Mouse (Mus musculus) kidney, postnatal 25 days (tissue): ENCODE measurements around the gene Rbfox1.

ENCODE experiments used
- DNase-seq, 2 experiments: peaks; one replicate each; pipeline ENCODE4 v3.0.0; 2021; ENCODE audit warnings: mixed read lengths in 2 of 2

Gene Rbfox1

GRCm38 (mm10) chr16:7094181-7094749 lies 1209.1 kb downstream of the Rbfox1 start:
- DNase-seq = no peak

- no peak for DNase-seq
Observed at GRCm38 (mm10) chr16:7097071-7097470, 1211.9 kb downstream of the Rbfox1 start.

- no peak for DNase-seq
Observed at GRCm38 (mm10) chr16:7097951-7098710, 1213.0 kb downstream of the Rbfox1 start.

DNA sequence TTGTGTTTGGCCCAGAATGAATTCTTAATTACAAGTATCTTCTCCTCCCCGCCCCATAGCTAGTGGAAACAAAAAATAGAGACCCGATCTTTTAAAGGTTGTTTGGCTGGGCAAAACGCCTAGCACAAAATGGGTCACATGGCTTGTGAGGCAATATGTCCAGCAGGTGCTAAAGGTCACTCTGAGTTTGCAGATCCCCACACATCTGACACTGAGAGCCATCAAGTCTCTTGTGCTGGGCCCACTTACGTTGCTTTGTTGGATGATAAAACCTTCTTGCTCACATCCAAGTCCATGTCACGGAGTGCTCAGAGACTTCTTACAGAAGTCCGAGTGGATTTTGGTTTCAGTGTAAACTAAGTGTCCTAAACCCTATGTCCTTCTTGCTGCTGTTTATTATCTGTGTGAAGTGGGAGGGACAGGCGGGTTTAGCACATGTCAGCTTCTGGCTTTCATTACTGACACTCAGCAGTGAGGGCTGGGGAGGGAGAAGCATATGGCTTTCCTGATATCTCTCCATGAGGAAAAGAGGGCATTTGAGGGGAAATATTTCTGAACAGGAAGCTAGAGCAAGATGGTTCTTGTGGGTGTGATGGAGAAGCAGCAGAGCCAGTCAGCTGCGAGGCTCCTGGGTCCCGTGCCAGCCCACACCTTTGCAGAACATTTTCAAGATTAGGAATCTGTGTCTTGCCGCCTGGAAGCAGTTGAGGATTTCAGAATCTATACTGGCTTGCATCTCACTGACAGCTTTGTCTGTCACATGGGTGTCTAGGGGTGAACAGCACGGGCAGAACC lies 1214.5 kb downstream of the Rbfox1 start:
- DNase-seq = peak; percentile 63 to 69

GRCm38 (mm10) chr16:7102486-7102885 lies 1217.3 kb downstream of the Rbfox1 start:
- DNase-seq = no peak

DNA sequence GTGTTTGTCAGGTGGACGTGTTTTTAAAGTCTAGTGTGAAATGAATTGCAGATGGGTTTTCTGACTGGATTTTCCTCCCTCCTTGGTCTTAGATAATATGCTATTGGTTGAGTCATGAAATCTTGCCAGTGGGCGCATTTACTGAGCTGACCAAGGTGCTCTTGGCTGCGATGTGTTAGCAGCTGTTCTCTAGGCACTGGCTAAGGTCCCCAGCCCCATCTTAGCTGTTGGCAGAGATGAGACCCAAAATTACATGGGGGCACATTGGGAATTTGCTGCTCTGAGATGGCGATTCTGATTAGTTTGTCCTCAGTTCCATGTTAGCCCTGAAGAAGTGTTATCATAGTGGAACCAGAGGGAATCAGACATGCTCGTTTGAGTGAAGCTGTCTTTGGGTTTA lies 1218.1 kb downstream of the Rbfox1 start:
- DNase-seq = no peak

DNA sequence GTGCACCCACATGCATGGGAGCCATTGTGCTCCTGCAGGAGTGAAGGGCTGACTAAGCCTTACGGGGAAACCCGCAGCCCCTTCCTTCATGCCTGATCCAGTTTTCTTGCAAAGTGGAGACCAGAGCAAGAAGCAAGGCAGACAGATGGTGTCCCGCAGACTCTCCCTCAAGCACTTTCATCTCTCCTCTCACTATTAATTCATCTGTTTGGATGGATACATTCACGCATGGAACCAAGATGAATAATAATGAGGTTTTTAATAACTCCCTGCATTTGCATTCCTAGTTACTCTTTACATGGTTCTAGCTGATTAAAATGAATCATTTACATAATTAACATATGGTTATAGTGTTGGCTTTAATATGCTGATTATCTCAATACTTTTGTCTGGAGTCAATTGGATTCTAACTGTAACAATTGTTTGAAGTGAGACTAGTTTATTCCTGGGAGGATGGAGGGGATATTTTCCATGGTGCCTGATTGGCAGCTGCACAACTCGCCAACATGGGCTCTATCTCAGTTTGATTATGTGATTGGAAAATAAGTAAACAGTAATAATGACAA lies 1221.4 kb downstream of the Rbfox1 start:
- DNase-seq = no peak

DNA sequence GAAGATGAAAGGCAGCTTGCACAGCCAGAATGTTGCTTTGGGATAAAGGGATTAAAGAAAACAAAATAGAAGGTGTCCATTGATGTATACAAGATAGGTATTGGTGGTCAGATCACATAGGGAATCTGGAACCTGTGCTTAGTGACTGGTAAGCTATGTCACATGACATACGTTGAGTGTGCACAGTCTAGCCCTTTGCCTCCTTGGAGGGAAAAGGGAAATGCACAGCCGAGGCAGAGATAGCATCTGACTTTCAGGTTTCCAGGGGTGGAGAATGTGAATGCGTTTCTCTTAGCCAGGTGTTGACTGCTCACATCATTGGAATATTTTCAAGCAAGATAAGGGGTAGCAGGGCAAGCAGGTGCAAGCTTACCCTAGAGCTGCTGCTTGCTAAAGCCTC lies 1230.8 kb downstream of the Rbfox1 start:
- DNase-seq = no peak

- no peak for DNase-seq
Observed at GRCm38 (mm10) chr16:7129591-7129990, 1244.4 kb downstream of the Rbfox1 start.

GRCm38 (mm10) chr16:7132434-7132833 lies 1247.3 kb downstream of the Rbfox1 start:
- no peak for DNase-seq

GRCm38 (mm10) chr16:7136971-7137370 lies 1251.8 kb downstream of the Rbfox1 start:
- DNase-seq = peak; percentile 18 to 41

GRCm38 (mm10) chr16:7139480-7139879 lies 1254.3 kb downstream of the Rbfox1 start:
- DNase-seq = no peak

DNA sequence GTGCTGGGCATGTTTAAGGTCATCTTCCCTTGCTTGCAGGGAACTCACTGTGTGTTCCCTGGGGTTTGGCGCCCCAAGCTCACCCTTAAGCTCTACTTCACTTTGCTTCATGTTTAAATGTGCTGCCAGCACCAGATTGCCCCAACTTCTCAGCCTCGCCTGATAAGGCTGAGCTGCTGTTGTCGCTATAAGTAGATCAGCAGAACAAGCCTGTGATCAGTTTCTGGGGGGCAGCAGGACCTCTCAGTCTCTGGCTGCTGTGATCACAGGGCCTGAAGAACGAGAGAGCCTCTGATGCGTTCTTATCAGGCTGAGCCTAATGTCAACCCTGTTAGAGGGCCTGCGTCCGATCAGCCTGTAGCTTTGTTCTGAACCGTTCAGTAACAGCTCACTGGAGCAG lies 1255.8 kb downstream of the Rbfox1 start:
- no peak for DNase-seq

DNA sequence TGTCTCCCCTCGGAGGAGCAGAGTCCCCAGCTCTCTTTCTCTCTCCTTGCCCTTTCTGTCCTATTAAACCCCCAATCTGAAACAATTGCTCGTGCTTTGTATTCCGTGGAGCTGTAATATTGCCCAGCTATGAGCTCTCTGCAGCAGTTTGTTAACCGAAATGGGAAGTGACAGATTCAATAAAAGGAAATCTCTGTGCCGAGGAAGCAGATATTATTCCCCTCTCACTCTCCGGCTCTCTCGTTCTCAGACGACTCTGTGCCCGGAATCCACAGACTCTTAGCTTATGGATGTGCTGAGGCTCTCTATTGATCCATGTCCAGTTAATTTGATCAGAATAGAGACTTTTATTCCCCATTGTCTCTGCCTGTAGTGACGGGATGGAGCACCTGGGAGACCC lies 1260.3 kb downstream of the Rbfox1 start:
- DNase-seq = no peak

DNA sequence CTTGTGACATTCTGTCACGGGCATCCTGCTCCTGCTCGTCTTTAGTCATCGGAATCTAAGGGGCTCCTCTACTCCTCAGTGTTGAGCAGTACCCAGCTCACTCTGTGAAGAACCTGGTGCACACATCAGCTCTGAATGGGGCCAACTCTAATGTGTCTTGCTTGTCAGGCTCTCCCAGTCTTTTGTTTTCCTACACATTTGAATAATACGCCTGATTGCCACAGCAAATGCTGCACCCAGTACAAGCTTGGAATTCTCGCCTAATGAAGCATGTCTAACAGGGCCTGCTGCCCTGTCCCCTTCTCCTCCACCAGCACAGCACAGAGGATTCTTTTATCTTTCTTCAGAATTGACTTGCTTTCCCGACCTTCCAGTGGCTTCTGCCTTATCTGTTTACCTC lies 1261.3 kb downstream of the Rbfox1 start:
- no peak for DNase-seq

GRCm38 (mm10) chr16:7147884-7148283 lies 1262.7 kb downstream of the Rbfox1 start:
- DNase-seq = no peak

DNA sequence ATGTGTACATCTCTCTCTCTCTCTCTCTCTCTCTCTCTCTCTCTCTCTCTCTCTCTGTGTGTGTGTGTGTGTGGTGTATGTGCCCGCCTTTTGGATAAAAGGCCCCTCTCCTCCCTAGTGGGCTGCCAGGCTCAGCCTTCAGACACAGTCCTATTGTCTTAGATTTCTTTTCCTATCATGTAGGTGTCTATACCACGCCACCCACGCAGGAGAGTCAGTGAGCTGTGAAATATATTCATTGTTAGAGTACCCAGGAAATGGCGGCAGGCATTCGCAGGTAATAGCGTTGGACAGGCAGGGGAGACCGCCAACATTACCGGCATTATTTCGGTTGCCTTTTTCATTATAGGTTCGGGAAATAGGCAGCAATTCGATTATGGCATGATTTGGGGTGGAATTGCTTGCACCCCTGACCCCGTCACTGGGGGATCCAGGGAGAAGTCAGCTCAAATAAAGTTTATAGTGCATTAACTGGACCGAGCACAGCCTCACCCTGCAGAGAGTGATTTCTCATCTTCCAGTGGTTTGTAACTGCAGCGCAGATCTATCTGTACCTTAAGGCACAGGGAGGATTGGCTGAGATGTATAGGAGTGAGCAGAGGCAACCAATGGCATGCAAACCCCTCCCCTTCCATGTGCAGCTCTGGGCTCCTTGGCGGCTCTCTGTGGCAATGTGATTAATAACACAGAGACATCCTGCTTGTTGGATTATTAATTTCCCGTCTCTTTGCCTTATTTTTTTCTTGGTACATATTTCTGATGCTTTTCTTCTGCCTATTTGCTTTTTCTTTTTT lies 1264.1 kb downstream of the Rbfox1 start:
- DNase-seq = peak; percentile 32 to 49

GRCm38 (mm10) chr16:7150201-7150791 lies 1265.1 kb downstream of the Rbfox1 start:
- DNase-seq = peak; percentile 63 to 86

DNA sequence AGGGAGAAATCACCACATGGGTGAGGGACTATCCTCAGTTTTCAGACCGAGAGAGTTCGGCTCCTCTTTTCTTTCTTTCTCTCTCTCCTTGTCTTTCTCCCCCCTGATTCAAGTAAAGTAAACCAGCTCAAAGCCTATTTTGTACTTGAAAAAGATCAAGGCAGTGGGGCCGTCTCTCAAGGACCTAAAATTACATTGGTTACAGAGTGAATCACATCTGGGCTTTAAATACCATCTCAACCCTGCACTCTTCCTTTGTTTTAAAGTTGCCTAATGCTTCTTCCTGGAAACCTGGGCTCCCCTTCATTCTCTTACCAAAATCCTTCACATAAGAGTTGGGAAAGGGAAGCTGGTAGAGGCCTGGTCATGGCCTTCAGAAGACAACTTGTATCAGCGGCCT lies 1267.2 kb downstream of the Rbfox1 start:
- DNase-seq = no peak

DNA sequence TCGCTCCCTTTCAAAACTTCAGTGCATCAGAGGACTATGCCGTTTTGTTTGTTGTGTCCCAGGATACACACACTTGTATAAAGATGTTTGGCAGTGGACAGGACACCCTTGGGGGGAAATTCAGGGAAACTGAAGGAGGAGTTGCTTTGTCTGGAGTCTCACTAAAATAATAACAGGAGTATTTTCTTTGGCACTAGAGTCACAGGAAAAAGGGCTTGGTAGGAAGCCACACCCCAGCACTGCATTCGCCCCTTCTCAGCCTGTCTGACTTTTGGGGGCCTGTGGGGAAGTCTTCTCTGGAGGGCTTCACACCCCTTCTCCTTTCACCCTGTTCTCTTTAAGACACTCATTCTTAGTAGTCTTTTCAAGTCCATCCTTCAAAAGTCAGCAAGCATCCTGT lies 1269.5 kb downstream of the Rbfox1 start:
- no peak for DNase-seq

DNA sequence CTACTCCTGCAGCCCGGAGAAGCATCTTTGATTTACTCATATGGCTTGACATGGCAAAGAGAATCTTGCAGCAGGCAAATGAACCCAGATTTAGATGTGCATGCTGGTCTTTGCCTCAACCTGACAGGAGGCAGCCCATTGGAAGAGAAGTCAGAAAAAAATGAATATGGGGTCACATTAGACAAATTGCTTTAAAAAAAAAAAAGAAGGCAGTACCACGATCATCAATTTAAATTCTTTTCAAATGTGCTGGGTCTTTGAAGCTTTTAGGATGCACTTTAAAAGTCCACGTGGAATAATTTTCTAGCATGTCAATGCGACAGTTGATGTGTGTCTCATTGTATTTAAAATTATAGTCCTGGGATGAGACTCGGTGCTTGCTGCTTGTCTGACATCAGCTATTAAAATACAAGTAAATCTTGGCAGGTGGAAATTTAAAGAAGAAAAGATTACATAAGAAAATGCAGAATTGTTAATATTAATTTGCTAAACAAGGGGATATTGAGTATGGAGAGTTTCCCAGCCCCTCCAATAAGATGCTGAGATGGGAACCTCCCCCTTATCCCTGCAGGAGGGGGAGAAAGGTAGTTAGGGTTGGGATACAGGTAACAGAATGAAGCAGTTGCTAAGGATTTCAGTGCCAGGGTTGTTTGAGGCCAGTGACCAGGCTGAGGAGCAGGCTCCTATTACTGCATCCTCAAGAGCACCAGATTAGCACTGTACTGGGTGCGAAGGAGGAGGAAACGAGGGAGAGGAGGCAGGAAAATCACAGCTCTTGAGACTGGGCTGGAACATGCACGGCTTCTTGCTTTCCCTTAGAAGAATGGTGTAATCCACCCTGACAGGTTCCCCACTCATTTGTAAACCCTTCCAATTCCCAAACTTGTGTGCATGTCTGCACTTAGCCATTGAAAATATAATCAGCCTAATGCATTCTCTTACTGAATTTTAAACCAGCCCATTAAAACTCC lies 1274.0 kb downstream of the Rbfox1 start:
- DNase-seq = no peak
